Mouse (Mus musculus): Measurements from ENCODE around the gene Pnldc1.

Pnldc1 gene

DNA sequence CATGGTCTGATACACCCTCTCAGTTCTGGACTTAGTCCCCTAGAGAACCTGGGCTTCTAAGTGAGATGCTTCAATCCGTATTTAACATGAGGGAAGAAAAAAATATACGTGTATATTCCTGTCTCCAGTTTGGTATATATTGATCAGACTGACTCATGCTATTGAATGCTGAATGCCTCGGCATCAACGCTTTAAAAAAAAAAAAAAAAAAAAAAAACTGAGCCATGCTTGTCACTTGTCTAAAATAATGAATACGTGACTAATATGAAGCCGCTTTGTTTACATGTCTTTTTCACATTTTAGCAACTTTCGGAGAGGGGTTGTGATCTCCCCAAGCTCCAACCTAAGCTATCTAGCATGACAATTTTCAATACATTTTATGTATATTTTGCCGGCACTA lies 361 bp upstream of the Pnldc1 start:
- in situ Hi-C loops (cut with MboI, MseI): no loop called here

DNA sequence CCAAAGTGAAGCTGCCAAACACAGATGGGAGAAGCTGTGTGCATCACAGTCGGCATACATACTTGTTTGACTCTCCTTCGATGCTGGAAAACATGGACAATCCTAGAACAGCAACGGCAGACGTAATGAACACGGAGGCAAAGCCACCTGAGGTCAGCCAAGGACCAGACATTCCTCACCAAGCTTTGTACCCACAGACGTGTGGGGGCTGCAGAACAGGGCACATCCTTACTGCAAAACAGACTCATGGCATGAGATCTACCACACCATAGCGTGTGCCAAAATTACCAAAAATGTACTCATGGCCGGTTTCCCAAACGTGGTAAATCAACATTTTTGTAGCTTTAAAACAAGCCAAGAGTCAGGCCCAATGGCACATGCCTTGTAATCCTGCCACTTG lies 3.6 kb downstream of the Pnldc1 start:
- in situ Hi-C loops (cut with MboI, MseI): no loop called here

DNA sequence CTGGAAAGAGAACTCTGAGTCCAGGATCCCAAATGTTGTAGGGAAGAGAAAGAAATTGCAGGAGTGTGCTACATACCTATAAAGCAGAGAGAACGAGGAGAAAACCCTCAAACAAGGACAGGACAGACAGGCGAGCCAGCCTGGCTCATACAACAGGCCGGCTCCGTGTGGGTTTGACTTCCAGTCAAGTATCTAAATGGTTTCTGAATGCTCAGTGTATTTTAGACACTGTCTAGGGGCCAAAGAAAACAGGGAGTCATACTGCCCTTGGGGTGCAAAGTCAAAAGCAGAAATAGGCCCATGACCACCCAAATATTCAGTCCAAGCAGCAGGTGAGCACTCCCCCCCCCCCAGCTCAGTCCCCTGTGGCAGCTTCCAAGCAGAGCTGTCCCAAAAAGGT lies 4.2 kb downstream of the Pnldc1 start:
- in situ Hi-C loops (cut with MboI, MseI): no loop called here

DNA sequence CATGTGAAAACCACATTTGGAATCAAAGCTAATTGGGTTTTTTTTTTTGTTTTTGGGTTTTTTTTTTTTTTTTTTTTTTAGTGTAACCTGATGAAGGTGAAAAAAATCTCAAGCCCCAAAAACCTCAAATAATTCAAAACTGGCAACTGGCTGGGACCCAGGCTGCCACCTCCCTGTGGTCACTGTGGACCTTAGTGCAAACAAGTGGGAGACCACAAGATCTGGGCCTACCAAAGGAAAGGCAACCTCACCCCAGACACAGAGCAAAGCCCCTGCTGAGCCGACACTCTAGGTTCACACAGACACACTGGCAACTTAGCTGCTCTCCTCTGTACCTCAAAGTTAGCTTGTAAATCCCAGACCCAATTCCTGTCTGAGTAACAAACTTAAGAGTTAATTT lies 5.7 kb downstream of the Pnldc1 start:
- in situ Hi-C loops (cut with MboI, MseI): no loop called here

DNA sequence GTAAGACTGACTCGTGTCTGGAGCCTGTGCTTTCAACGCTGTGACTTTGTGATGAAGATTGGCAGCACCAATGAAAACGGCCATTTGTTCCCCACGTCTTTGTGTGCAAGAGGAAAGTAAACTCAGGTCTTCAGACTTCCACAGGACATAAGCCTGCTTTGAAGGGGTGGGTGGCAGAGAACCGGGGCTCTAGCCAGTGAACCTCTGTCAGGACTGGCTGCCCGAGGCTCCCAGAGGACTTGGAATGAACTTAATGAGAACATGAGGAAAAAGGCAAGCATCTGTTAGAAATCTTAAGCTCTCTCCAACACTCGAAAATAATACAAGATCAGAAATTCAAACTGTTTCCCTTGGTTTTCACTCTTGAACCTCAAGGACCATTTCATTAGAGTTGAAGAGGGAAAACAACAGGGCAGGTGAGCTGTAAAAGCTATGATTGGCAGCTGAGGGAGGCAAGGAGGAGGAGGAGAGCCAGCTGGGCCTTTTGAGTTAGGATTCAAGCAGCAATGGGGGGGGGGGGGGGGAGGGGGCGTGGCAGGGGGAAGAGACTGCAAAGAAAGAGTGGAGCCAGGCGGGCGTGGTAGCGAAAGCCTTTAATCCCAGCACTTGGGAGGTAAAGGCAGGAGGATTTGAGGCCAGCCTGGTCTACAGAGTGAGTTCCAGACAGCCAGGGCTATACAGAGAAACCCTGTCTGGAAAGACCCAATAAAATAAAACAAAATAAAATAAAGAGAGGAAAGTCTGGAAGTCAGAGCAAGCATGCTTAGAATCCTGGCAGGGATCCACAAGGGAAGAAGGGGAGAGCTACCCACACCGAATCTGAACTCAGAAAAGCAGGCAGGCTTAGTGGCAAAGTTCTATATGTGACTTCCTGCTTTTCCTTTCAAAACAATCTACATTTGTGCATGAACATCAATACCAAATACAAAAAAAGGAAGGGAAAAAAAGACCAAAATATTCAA lies 6.4 kb downstream of the Pnldc1 start:
- in situ Hi-C loops (cut with MboI, MseI): no loop called here

DNA sequence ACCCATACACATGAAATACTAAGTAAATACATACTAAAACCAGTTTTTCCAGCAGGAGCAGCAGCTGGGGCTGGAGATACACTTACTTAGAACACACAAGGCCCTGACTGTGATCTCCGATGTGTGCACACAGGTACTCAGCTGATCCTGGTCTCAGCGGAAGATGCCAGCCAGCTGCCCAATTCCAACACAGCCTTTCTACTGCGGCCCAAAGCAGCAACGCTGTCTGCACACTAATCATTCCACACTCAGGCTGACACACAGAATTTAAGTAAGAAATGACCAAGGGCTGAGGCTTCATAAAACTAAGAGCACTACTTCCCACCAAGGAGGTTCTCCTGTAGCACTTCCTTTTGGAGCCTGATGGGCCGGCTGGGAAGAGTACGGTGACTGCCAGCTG lies 7.7 kb downstream of the Pnldc1 start:
- in situ Hi-C loops (cut with MboI, MseI): no loop called here

DNA sequence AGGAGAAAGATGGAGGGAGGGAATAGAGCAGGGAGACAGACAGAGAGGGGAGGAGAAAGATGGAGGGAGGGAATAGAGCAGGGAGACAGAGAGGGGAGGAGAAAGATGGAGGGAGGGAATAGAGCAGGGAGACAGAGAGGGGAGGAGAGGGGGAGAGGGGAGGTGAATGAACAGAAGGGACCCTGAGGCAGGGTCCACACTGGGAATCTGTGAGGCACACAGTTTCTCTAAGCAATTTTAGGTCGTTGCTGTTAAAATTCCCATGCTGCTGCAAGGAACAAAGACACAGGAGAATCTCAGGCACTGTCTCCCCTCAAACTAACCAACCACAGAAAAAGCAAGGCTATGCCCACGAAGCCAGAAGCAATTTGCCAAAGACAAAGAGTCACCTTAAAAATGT lies 11.4 kb downstream of the Pnldc1 start:
- in situ Hi-C loops (cut with MboI, MseI): loop anchor here (25.0 kb wide), 2 partner anchors 264 to 789 kb away; no protein-coding TSS in a partner anchor

DNA sequence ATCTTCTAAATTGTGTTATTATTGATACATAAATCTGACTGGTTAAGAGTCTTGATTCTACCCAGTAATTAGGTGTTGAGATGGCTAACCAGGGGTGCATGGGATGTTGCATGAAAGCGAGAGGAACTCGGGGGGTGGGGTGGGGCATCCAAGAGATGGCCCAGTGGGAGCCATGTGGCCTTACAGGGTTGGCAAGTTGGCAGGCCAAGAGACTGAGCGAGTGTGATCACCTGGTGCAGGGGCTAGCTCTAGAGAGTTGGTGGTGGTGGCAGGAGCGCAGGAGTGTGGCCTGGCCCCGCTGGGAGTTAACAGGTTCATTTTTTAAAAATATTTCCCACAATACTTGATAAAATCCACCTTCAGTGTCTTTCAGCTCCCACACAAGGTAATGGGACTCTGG lies 12.4 kb downstream of the Pnldc1 start:
- in situ Hi-C loops (cut with MboI, MseI): loop anchor here (25.0 kb wide), 2 partner anchors 265 to 790 kb away; no protein-coding TSS in a partner anchor

DNA sequence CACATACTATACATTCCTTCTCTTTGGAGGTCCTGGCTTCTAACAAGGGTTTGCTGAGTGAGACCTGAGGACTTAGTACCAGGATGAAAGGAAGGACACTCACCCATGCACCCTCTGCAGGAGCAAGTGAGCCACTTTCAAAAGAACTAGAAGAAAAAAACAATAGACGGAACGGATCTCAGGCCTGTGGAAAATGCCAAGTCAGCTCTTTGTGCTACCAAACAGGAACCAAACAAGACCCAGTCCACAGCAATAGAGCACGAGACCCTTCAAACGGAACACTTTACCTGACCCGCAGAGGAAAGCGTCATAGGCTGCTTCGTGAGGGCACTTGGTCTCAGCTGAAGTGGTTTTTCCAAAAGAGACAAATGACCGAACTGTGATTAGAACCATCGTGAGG lies 18.0 kb downstream of the Pnldc1 start:
- in situ Hi-C loops (cut with MboI, MseI): loop anchor here (25.0 kb wide), 2 partner anchors 270 to 795 kb away; no protein-coding TSS in a partner anchor

DNA sequence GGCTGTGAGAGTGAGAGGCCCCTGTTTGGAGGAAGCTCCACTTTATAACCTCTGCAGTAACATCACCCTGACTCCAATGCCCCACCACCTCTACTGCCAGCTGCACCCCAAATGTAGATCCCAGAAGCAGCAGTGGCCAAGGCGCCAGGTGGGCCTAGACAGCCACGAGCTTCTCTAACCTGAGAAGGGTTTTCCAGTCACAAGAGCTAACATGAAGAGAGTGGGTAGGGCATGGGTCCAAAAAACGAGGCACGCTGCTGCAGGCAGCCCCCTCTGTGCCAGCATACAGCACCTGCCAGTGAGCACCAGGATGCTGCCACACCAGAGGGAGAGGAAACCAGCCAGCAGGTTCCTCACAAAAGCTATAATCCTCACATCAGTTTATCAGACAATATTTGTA lies 19.0 kb downstream of the Pnldc1 start:
- in situ Hi-C loops (cut with MboI, MseI): loop anchor here (25.0 kb wide), 2 partner anchors 271 to 796 kb away; no protein-coding TSS in a partner anchor

DNA sequence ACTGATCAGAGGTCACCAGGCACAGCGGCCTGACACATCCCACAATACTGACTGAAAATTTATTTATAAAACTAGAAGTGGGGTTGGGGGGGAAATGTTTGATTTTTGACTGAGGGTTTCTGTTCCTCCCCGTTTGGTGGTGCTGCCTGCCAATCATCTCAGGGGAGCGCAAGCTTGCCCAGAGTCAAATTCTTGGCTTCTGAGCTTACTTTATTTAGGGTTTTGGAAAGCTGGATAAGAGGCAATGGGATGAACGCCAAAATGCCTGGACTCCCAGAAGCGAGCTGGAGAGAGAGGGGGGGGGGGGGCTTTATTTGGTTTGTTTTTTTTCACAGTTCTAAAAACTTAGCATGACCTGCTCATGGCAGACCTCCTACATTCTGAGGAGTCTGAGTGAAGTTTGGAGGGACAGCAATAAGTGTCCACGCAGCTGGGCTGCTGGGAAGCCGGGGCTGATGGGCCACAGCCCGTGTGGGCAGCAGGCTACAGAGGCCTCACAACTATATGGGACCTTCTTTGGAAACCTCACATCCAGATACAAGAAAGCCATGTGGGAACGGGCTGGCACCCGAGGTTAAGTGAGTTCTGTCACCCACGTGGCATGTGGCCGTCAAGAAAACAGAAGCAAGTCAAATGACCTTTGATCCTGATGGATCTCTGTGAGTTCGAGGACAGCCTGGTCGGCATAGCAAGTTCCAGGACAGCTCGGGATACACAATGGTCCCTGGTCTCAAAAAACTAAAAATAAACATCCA lies 22.8 kb downstream of the Pnldc1 start:
- in situ Hi-C loops (cut with MboI, MseI): loop anchor here (10.0 to 25.0 kb wide), 3 partner anchors 275 to 1888 kb away; no protein-coding TSS in a partner anchor

DNA sequence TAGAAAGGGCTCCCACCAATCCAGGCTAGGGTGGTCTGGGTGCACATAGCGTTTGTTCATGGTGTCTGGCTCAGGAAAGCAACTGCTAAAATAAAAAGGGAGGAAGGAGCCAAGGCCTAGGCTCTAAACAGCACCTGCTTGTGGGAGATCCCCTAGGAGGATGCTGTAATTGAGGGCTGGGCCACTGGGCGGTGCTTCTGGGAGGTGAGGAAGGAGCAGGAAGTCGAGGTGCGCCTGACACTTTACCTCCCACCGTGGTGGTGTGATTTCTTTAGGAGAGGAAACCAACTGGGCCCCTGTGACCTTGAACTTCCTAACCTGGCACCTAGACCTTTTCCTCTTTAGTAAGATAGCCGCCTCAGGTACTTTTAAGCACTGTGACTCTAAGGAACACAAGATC lies 23.4 kb downstream of the Pnldc1 start:
- in situ Hi-C loops (cut with MboI, MseI): loop anchor here (10.0 to 25.0 kb wide), 3 partner anchors 276 to 1888 kb away; no protein-coding TSS in a partner anchor

DNA sequence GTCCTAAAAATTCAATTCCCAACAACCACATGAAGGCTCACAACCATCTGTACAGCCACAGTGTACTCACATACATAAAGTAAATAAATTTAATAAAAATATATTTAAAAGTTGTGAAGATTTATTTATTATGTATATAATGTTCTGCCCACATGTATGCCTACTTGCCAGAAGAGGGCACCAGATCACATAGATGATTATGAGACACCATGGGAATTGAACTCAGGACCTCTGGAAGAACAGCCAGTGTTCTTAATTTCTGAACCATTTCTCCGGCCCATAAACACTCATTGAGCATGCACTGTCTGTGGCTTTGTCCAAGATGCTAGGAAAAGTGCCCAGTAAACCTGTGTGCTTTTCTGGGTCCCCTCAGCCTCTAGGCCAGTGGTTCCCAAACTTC lies 28.8 kb downstream of the Pnldc1 start:
- in situ Hi-C loops (cut with MboI, MseI): loop anchor here (10.0 to 25.0 kb wide), 3 partner anchors 281 to 1894 kb away; no protein-coding TSS in a partner anchor

DNA sequence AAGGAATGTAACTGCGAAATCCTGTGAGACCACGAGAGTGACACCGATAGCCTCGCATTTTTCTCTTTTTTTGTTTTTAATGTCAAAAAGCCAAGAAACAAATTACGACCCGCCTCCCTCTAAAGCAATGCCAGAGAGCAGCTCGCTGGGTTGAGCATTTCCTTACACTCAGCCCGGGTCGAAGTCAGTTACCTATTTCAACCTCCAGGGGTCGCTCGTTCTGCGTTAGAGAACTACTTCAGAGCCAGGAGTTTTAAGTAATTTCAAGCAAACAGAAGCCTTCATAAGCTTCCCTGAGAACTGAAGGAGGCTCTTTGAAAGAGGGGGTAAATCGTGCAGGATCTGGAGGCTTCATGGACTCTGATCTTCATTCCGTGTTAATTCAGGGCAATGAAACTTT lies 29.9 kb downstream of the Pnldc1 start:
- in situ Hi-C loops (cut with MboI, MseI): loop anchor here (10.0 to 25.0 kb wide), 3 partner anchors 282 to 1895 kb away; no protein-coding TSS in a partner anchor

DNA sequence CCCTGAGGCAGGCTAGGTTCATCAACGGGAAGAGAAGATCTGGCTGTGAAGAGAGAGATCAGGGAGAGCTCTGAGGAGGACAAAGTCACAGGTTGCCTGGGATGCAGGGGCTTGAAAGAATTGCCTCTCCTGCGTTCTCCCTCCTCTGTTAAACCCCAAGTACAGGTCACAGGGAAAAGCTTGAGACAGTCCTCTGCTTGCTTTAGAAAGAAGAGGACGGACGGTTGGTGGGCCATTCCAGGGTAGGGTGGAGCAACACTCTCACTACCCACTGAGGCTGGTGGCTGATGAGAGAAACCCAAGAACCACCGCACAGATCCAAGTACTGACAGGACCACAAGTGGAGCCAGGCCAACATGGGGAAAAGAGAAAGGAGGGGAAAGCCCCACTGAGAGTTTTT lies 34.3 kb downstream of the Pnldc1 start, which contains the start of gene Mrgprh:
Gene Mrgprh (plus strand): TSS at position 301 of the 400 bp plus-strand sequence.
- in situ Hi-C loops (cut with MboI, MseI): loop anchor here (25.0 kb wide), 2 partner anchors 287 to 812 kb away; no protein-coding TSS in a partner anchor

DNA sequence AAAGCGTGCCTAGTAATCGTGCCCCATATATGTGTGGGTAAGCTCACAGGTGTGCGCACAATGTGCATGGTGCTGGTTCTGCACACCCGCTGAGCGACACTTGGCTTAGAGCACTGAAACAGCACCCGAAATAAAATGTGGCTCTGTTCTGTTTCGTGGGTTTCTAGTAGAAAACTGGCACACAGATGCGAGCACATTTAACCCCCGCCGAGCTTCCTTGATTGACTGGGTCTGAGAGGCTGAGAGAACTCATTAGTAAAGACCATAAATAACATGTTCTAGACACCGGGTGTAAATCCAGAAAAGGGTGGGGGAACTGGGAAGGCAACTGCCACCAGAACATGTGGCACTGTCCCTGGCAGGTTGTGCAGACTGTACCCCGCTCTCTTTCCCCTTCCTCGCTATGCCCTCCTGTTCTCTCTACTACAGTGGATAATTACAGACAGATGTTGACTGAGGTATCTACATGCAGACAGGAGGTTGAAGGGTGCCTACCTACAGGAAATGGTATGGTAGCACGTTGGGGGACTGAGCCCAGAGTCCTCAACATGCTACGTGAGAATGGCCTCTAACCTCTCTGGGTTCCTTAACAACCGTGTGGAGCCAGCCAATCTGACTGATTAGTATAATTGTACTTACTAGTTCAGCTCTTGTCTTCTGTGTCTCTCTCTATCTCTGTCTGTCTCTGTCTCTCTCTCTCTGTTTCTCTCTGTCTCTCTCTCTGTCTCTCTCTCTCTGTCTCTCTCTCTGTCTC lies 37.6 kb downstream of the Pnldc1 start:
- in situ Hi-C loops (cut with MboI, MseI): no loop called here

DNA sequence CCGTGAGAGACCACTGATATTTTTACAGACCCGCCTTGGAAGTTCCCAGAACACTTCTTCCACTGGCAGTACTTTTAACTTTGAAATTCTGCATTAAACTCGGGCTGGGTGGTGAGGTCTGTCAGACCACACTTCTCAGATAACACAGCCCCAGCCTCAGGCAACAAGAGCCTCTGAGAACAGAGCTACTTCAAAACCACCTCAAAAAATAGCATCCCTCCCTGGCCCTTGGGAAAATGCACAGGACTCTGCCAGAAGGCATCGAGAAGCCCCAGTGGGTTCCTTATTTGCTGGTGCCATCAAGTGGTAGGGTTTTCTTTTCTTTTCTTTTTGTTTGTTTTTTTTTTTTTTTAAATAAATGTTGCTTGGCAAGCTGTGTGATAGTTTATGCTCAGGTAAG lies 41.4 kb downstream of the Pnldc1 start:
- in situ Hi-C loops (cut with MboI, MseI): no loop called here

DNA sequence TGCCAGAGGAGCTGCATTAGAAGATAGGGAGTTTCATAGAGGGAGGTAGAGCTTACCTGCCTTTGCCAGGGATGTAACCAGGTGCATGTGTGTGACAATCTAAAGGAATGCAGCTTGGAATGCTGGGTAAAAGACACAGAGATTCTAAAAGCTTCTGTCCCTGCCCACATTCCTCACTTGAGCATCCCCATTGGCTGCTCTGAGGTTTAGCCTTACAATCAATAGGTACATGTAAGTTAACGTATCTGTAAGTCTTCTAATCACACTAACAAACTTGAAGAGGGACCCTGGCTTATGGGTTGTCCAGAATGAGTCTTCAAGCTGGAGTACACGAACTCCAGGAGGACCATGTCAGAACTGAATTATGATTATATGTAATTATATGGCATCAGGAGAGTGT lies 42.0 kb downstream of the Pnldc1 start, which contains the start of gene Mas1:
Gene Mas1 (minus strand): TSS at position 101 of the 400 bp plus-strand sequence.
- in situ Hi-C loops (cut with MboI, MseI): no loop called here

DNA sequence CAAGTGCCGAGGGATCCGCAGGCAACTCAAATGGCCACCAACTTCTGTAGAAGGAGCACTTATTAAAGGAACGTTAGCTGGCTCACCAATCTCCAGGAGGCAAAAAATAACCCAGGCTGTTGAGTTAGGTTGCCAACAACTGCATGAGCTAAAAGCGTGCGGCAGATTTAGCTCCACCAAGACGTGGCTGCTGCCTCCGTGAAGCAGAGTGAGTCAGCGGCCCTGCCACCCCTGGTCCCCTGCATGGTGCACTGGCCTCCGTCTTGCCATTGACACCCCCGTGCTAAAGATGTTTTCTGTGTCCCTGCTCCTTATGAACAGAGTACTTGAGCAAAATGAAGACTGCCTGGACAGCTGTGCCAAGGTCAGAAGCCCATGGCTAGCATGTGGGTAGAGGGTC lies 43.2 kb downstream of the Pnldc1 start:
- in situ Hi-C loops (cut with MboI, MseI): no loop called here

DNA sequence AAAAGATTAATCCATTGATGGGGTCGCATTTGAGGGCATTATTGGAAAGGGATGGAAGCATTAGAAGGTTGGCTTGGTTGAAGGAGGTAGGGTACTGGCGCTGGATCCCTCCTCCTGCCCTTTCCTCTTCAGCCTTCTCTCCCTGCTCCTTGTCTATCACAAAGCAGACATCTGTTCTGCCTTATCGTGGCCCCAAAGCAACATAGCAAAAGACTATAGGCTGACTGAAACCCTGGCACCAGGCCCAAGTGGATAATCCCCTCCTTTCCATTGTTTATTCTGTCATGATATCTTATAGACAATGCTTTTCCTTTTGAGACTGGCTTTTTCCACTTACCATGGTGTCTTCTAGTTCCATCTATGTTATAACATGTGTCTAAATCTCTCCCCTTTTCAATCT lies 44.6 kb downstream of the Pnldc1 start:
- in situ Hi-C loops (cut with MboI, MseI): no loop called here

DNA sequence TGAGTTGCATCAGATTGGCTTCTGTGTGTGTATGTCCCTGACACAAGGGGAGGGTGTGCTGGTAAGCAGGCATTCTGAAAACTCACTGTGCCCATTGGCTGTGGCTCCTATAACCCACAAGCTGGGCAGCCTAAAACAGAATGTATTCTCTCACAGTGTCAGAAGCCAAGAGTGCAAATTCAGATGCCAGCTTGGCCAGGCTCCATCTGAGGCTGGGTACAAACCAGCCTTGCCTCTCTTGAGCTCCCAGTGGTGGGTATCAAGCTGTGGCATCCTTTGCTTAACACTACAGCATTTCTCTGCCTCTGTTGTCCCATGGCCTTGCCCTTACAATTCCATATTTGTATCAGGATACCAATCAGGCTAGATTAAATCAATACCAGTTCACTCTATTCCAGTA lies 45.9 kb downstream of the Pnldc1 start:
- in situ Hi-C loops (cut with MboI, MseI): no loop called here
